Mouse (Mus musculus) liver, adult 2 months (tissue): ENCODE measurements around the gene Mitf. TPM values are rescaled to one million over a fixed set of nuclear protein-coding genes. Genes with fewer than 3 reads are reported as not detected.

Experiments
- DNase-seq: peaks from one replicate; pipeline ENCODE4 v3.0.0-alpha.2; 2011; ENCODE audit warnings: low read depth, low spot score; ENCODE audit errors: extremely low read depth
- H3K27ac ChIP-seq: fragments of 200-500 bp; replicated peaks from 2 replicates; pipeline ENCODE4 v1.5.1; 2012; ENCODE audit warnings: low read depth, mild to moderate bottlenecking, control low read depth, inconsistent platforms, low read length; ENCODE audit not compliant: insufficient read depth
- H3K27me3 ChIP-seq: fragments of 200-500 bp; 2 replicates; pipeline ENCODE4 v1.6.1; 2012; ENCODE audit warnings: mild to moderate bottlenecking, moderate library complexity, low read length, inconsistent platforms; ENCODE audit not compliant: control insufficient read depth, insufficient read depth
- H3K36me3 ChIP-seq: fragments of 200-500 bp; 2 replicates; pipeline ENCODE4 v1.6.1; 2012; ENCODE audit warnings: low read length, inconsistent platforms; ENCODE audit not compliant: control insufficient read depth, insufficient read depth
- H3K4me1 ChIP-seq: fragments of 200-500 bp; 2 replicates; pipeline ENCODE4 v1.6.1; 2011; ENCODE audit warnings: low read length; ENCODE audit not compliant: control insufficient read depth, insufficient read depth
- H3K4me3 ChIP-seq: fragments of 200-500 bp; 2 replicates; pipeline ENCODE4 v1.5.1; 2011; ENCODE audit warnings: low read depth, mild to moderate bottlenecking, control low read depth, low read length, moderate library complexity; ENCODE audit not compliant: insufficient read depth
- H3K79me2 ChIP-seq: fragments of 200-500 bp; 2 replicates; pipeline ENCODE4 v1.6.1; 2012; ENCODE audit warnings: inconsistent platforms, mild to moderate bottlenecking, low read length, moderate library complexity; ENCODE audit not compliant: control insufficient read depth, insufficient read depth
- H3K9ac ChIP-seq: fragments of 200-500 bp; 2 replicates; pipeline ENCODE4 v1.6.1; 2012; ENCODE audit warnings: low read depth, mild to moderate bottlenecking, control low read depth, inconsistent platforms, low read length
- CTCF ChIP-seq: fragments of 200-500 bp; IDR thresholded peaks from 2 replicates; pipeline ENCODE4 v1.5.1; 2011; ENCODE audit warnings: low read depth, low read length, control low read depth
- POLR2A ChIP-seq: fragments of 200-500 bp; IDR thresholded peaks from 2 replicates; pipeline ENCODE4 v1.6.1; 2011; ENCODE audit warnings: low read length, control low read depth; ENCODE audit not compliant: insufficient read depth; ENCODE audit errors: extremely low read depth
- WGBS: fragments of 180-500 bp; shearing (Covaris S2); methylation state at CpG from one replicate; pipeline ENCODE4 v1.1.7; 2018; 5-methylcytosine and 5-hydroxymethylcytosine counted together
- polyA plus RNA-seq: library from polyadenylated mRNA; depleted of rRNA; stranded (reverse); fragments of >200 nt; gene quantifications from 2 replicates; pipeline ENCODE4 v1.2.3, GENCODE M21; 2012; rRNA removed
- total RNA-seq: library from RNA; depleted of rRNA; stranded (reverse); fragments of >200 nt; gene quantifications from 2 replicates; pipeline ENCODE4 v1.2.3, GENCODE M21; 2014; rRNA removed

Gene Mitf
- total and polyA plus RNA-seq, 2 experiments, result 1.5 to 2.1 TPM

DNA sequence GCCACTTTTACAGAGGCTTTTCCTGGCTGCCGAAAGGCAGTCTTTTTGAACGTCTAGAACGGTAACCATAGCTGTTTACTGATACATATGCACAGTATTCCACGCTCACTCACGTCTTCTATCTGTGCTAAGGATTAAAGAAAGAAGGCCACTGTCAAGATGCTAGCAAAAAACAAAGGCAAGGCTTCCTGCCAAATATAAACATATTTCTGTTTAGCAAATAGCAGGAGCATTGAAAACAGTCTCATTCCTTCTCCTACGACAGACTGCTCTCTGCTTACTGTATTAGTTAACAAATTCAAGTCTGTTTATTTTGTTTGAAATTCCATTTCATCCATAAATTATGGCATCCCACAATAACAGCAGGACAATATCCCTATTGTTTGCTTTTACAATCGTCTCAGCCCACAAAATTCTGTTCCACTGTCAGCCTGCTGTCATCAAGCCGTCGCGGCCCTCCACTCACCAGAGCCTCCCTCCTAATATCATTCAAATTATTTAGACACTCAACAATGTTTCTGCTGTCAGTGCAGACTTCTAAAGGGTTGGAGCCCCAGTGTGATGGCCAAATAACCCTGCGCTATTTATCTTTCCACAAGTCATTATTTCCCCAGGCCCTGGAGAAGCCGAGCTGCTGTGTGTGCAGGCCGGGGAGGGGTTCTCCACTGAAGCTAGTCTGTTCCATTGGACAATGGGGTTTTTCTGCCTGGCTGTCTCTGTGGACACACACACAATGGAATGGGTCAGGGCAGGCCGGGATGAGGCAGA, 242.0 kb downstream of the Mitf start:
- Histone ChIP-seq H3K79me2 (no peaks in the 10 kb centered on the region), H3K4me1 (no peaks in the 10 kb centered on the region), H3K4me3 (no peak overlapping the region), H3K27me3 (no peaks in the 10 kb centered on the region), H3K36me3 (no peaks in the 10 kb centered on the region), H3K9ac (no peak overlapping the region), H3K27ac (no peak overlapping the region)
- DNase-seq, result no peak
- TF ChIP-seq CTCF (no peak), POLR2A (no peak)
- 76% methylated on average over 14 of the region's 14 CpGs for WGBS

DNA sequence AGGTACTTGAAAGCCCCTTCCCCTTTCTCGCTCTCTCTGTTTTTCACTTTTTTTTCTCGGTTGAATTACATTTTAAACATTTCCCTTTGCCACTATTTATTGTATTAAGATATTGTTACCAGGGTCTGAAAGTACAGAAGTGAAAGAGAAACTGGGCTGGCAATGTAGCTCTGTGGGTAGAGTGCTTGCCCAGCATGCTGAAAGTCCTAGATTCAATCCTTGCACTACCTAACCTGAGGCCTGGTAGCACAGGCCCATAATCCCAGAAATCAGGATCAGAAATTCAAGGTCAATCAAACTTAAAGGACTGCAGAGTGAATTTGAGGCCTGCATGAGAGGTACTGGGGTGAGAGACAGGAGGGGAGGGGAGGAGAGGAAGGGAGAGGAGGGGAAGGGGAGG, 242.7 kb downstream of the Mitf start:
- no peak overlapping the region for H3K9ac ChIP-seq
- TF ChIP-seq CTCF, result no peak
- no peak for TF ChIP-seq POLR2A
- no peaks in the 10 kb centered on the region for H3K79me2 ChIP-seq
- H3K27ac ChIP-seq, result no peak overlapping the region
- no peak overlapping the region for H3K4me3 ChIP-seq
- WGBS, result 89% methylated on average over 2 of the region's 2 CpGs
- no peaks in the 10 kb centered on the region for H3K27me3 ChIP-seq
- DNase-seq, result no peak
- H3K36me3 ChIP-seq, result no peaks in the 10 kb centered on the region
- H3K4me1 ChIP-seq, result no peaks in the 10 kb centered on the region

DNA sequence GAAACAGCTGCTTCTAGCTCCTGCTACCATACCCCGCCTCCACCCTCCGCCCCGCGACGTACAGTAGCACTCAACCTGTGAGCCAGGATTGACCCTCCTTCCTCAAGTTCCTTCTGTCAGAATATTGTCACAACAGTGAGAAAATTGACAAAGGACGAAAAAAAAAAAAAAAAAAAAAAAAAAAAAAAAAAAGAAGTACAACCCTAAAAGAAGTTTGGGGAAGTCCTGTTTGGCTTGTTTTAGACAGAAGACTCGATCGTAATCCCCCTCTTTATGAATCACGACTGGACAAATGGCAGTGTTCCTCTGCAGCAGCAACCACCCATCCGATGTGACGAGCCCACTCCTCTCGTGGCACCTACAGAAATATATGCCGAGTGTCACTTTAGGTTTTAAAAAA, 255.0 kb downstream of the Mitf start:
- Histone ChIP-seq H3K36me3 (no peaks in the 10 kb centered on the region), H3K4me3 (no peak overlapping the region), H3K9ac (no peak overlapping the region), H3K27ac (no peak overlapping the region), H3K4me1 (no peaks in the 10 kb centered on the region), H3K27me3 (0 out of 2 replicates have a peak, but pooled peaks cover under 1% of the 10 kb centered on the region), H3K79me2 (no peaks in the 10 kb centered on the region)
- DNase-seq, result no peak
- WGBS, result 84% methylated on average over 13 of the region's 13 CpGs
- TF ChIP-seq CTCF (no peak), POLR2A (no peak)

DNA sequence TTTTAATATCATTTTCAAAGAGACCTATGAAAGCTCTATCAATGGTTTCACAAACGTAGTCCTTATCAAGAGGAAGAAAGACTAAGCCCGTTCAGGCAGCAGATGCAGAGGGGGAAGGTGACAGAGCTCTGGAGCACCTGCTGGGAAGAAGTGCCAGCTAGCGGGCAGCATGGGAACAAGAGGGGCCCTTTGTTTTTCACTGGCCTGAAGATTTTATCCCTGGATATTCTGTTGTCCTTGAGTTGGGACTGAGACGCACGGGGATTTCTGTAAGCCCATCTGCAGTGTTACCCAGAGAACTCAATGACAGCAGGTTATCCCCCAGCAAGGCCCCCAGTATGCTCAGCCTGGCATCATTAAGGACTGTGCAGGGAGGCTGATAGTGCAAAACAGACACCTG, 258.1 kb downstream of the Mitf start:
- Histone ChIP-seq H3K4me3 (no peak overlapping the region), H3K79me2 (no peaks in the 10 kb centered on the region), H3K4me1 (no peaks in the 10 kb centered on the region), H3K36me3 (no peaks in the 10 kb centered on the region), H3K27me3 (no peaks in the 10 kb centered on the region), H3K27ac (no peak overlapping the region), H3K9ac (no peak overlapping the region)
- 34% methylated on average over 5 of the region's 5 CpGs for WGBS
- no peak for TF ChIP-seq POLR2A
- no peak for TF ChIP-seq CTCF
- DNase-seq, result no peak

DNA sequence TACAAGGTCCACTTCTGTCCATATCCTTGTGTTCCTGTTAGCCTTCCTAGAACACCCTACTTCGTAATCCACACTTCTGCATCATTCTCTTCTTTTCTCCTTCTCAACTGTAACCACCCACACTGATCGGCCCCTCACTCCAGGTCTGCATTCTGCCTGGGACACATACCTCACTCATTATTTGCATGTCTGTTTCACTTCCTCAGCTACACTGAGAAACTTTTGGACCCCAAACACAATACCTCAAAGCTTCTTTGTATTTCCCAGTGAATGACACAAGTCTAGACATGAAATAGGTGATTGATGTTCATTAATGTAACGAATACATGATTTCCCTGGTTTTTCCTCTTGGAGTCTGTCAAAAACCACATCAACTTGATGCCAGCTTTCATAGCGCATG, 259.6 kb downstream of the Mitf start:
- Histone ChIP-seq H3K27ac (no peak overlapping the region), H3K9ac (no peak overlapping the region), H3K79me2 (no peaks in the 10 kb centered on the region), H3K27me3 (no peaks in the 10 kb centered on the region), H3K4me3 (no peak overlapping the region), H3K36me3 (no peaks in the 10 kb centered on the region), H3K4me1 (no peaks in the 10 kb centered on the region)
- no peak for DNase-seq
- TF ChIP-seq POLR2A, result no peak
- 78% methylated on average over 4 of the region's 4 CpGs for WGBS

Other genes starting within 250 kb of the Mitf start
- 38.0 and 46.8 TPM in 2 replicates for gene Frmd4b, start 189.5 kb upstream of the Mitf start, total RNA-seq
- gene Frmd4b, start 189.5 kb upstream of the Mitf start, polyA plus RNA-seq, result 11.9 and 14.2 TPM in 2 replicates